8 mouse cellular contexts compared by ENCODE assay signal in genomic region chr11:106674612-106675153, GRCm38 (mm10).
DNase-seq lines count a peak whose midpoint lies in the region; ATAC-seq lines count a peak whose summit lies in the region.

No protein-coding gene starts in this region.

- intact Hi-C loops in gastrocnemius, postnatal 14 days (cut with DNase I; ENCODE audit: low total_unique reads), result no loop called here
- intact Hi-C loops in left cerebral cortex, postnatal 25 days (cut with DNase I), result loop anchor here (2.0 kb wide), 1 partner anchor 14 kb away; no protein-coding TSS in a partner anchor

- DNase-seq in NIH3T3 (ENCODE audit: low read depth), result peak; percentile 74
- peak; percentile 77 to 84 for DNase-seq in cerebellum, postnatal 14 days
- peak; percentile 82 for DNase-seq in gastrocnemius, postnatal 14 days
- peak; percentile 52 to 54 for DNase-seq in left cerebral cortex, postnatal 25 days (ENCODE audit: low spot score in 2 of 2)
- DNase-seq in right cerebral cortex, postnatal 14 days, result peak; percentile 48
- peak; percentile 64 to 69 for DNase-seq in urinary bladder, postnatal 4 days (ENCODE audit: low spot score in 2 of 2)

- ATAC-seq in inflammation-experienced regulatory T-cells, adult 6 months, result peak; percentile 84
- peak; percentile 45 for ATAC-seq in megakaryocyte progenitor cell, adult 5-6 weeks (replicated peaks; ENCODE audit: poor library complexity)

Comparison
In these comparisons a context has a peak if more than half of its experiments do, and no peak if none do; other contexts are left out.
1. Peak in every context shown above with its lines: DNase-seq and ATAC-seq.